Mouse (Mus musculus): ENCODE measurements around the gene Hacd4. TPM values are rescaled to one million over a fixed set of nuclear protein-coding genes. Genes with fewer than 3 reads are reported as not detected.

Gene Hacd4
- 1 to 10 TPM; 4.5 to 4.6 TPM for total RNA-seq (2021)
- long read RNA-seq, experiment 1, full-length matches to known transcripts = 3 of 4 reads
- long read RNA-seq, experiment 1, partial matches to known transcripts = 0 of 4 reads
- long read RNA-seq, experiment 1, other reads (novel, unspliced or antisense) = 1 of 4 reads
- long read RNA-seq, experiment 2, full-length matches to known transcripts = 2 of 3 reads
- long read RNA-seq, experiment 2, partial matches to known transcripts = 1 of 3 reads
- long read RNA-seq, experiment 2, other reads (novel, unspliced or antisense) = 0 of 3 reads

DNA sequence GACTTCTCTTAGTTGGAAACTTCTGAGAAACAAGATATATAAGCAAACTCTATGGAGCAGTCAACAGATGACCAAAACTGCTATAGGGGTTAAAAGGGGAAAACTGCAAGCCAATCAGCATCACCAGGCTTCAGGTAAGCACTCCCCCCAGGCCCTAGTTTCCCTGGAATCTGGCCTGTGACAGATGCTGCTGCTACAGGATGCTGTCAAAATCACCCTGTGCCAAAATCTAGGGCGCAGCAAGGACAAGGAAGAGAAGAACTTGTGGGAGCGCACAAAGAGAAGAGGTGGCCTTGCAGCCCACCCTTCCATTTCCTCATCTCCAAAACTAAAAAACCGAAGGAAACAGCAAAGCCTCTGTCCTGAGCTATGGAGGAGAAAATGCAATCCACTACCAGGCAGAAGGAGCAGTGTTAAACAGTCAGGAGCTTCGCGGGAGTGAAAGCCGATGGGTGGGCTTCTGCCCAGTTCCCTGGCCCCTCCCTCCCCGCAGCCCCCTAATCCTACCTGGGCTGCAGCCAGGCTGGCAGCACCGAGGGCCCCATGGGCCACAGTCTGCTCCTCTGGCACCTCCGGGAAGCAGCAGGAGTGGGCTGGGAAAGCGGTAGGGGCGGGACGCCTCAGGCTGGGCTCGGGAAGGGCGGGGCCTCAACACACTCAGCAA is at the start of gene Hacd4:
TSS of gene Hacd4 (minus strand) at position 603 of the 664 bp plus-strand sequence.
- peak; percentile 73 to 86 for DNase-seq

DNA sequence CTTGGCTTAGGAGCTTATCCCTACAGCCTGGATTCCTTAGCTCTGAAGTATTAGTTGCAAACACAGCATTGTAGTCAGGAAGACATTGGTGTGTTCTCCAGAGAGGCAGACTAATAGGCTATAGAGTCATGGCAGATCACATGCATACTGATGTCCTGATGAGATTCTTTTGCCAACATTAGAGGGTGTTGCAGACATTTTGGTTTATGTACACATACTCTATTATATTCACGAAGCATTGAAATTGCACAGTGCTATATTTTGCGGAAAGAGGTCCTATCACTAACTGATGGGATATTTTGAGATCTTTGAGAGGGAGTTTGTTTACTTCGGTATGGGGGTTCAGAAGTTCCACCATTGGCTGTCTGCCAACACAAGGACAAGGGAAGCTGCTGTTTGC is 49.4 kb upstream of the Hacd4 start:
- no peak for DNase-seq

DNA sequence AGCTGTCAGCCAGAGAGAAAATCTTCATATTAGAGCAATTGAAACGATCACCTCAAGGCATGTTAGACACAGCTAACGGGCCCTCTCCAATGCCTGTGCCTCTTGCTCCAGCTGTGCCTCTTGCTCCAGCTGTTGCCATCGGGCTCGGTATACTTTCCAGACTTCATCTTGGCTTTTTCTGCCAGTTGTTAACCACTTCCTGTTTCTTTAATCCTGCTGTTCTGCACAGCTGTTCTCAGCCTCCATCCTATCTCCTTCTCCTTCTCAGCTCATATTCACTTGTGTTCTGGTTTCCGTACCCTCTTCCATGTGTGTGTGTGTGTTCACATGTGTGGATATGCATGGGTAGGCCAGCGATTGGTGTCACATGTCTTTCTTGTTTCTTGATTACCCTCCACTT is 41.4 kb upstream of the Hacd4 start:
- DNase-seq = no peak

DNA sequence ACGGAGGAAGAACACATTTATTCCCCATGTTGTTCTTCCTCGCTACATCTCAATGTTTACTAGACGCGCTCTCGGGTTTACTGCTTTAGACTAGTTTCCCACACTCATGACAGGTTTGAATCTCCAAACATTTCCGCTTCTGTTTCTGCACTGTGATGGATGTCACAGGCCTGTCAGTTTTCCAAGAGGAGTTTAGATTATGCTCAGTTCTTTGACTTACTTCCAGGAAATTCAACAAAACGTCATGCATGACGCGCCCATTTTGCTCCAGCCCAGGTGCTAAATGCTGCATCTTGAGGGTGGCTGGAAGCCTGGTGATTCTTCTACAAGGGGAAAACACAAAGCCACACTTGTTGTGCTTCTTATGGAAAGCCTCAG is 40.1 kb upstream of the Hacd4 start:
- no peak for DNase-seq

DNA sequence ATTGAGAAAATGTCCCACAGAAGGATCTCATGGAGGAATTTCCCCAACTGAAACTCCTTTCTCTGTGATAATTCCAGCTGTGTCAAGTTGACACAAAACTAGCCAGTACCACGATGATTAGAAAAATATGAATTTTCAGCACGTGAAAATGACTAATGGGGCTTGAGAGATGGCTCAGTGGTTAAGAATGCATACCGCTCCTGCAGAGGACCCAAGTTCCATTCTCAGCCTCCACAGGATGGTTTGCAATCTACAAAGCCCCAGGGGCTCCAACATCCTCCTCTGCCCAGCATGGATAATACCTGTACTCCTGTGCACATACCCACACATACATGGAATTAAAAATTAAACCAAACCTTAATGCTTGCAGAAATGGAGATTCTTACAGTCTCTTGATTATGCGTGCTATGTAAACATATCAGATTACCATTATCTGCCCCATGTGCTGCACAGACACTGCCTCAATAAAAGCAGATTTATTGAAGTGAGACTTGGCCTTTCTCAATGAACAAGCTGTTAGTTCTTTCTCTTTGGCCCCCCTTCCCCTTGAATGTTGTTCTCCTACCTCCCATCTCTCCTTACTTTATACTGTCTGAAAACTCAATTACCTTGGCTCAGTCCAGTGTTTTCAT is 39.6 kb upstream of the Hacd4 start:
- no peak for DNase-seq

DNA sequence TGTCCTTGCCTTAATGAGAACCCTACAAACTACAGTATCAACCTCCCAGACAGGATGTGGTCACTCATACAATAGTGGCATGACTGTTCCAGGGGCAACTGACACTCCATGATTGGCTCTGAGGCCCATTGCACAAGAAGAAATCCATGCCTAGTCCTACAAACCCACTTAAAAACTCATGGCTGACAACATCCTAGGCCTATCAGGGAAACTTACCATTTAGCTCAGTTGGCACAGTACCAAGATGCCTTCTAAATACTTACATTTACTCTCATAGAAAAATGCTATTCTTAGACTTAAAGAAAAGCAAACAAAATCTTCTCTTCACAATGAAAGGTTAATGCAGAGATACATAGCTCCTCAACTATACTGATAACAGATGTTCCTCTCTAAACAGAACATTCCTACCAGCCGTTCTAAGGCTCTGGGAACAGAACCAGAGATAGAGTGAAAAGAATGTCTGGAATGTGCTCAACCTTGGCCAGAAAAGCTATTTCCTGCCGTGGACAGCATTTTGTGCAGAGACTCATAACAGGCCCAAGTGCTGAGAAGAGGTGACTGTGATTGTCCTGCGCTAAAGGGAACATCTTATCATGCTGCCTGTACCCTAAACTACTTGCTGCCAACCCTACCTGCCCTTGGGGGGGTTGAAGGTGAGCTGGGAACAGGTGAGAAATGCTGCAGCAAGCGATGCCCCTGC is 37.9 kb upstream of the Hacd4 start:
- DNase-seq = peak in 1 of 2 experiments; percentile 8

DNA sequence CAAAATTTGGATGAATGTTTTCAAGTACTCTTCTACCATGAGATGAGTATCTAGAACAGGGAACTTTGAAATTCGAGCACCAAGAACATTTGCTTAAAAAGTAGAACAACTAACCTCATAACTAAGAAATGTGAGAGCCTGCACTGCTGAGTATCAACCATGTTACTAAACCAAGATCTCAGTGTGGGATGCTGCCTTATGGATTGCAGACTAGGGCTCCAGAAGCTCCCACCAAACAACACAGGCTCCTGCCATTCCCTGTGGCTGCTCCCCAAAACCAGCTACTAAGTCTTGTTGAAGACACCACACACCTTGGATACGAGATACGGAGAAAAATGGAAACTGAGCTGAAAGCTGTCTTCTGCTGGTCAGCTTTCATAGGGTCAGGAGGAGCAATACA is 37.4 kb upstream of the Hacd4 start:
- DNase-seq = no peak

DNA sequence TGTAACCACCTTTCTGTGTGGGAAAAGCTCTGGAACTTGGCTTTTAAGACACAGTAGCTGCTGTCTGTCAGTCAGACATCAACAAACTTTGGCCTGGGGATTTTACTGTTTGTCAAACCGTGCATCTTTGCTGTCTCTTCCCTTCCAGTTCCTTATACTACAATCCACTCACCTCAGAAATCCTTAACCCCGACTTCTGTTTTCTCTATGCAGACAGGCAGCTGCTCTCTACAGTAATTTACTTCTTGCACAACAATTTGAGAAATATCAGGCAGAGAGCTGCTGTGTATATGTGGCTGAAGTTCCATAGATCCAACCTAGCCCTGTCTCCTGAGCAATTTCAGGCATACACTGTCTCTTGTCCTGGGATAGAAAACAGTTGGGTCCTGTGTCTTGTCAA is 32.8 kb upstream of the Hacd4 start:
- no peak for DNase-seq

DNA sequence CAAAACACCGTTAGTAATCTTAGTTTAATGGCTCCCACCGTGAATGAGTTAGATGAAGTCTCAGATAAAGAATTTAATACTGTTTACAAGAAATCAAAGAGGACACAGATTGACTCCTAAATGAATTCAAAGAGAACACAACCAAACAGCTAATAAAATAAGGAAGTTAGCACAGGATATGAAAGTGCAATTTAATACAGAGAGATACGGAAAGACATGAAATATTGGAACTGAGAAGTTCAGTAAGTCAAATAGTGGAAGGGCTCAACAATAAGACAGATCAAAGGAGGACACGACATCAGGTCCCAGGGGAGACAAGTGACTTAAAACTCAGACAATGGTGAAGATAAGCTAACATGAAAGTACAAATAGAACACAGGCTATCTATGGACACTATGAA is 25.8 kb upstream of the Hacd4 start:
- DNase-seq = no peak

DNA sequence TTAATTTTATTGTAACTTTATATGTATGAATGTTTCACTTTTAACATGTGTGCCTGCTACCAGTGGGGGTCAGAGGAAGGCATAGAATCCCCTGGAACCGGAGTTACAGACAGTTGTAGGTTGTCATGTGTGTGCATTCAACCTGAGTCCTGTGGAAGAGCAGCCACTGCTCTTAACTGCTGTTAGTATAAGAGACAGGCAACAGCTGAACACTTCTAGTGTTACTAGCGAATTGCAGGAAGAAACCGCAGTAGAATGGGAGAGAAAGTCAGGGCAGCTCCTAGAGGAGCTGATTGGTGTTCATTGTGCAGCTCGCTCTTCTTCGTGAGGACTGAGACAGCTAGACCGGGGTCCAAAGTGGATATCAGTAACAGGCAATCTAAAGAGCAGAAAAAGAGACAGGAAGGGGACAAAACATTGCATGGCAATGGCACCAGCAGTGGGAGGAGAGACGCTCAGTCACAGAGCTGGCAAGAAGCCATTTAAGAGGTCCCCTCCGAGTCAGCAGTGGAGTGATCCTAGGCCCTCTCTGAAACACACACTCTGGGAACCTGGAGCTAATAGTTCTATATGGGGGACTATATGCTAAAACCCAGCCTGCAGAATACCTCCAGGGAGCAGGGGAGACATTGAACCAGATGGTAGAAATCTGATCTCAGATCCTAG is 24.4 kb upstream of the Hacd4 start:
- no peak for DNase-seq

DNA sequence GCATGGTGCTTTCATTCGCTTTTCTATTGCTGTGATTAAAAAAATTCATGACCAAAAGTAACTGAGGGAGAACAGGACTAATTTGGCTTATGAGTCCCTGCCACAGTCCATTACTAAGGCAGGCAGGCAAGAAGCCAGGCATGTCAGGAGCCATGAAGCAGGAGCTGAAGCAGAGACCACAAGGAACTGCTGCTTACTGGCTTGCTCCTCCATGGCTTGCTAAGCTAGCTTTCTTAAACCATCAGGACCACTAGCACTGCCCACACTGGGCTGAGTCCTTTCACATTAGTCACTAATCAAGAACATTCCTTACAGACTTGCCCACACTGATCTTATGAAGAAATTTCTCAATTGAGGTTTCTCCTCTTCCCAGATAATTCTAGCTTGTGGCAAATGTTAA is 23.8 kb upstream of the Hacd4 start:
- DNase-seq = no peak

DNA sequence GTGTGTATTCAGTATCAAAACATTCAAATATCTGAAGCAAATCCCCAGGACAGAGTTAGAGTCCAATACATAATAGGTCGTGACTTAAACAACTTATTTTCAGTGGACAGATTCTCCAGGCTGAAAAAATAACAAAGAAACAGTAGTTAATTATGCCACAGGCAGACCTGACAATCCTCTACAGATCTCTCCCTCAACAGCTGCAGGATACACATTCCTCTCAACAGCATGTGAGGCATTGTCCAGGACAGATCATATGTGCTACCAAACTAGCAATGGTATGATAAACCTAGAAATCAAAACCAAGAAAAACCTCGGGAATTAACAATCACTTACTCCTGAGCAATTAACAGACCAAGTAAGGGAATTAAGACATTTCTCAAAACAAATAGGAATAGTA is 22.6 kb upstream of the Hacd4 start:
- no peak for DNase-seq

DNA sequence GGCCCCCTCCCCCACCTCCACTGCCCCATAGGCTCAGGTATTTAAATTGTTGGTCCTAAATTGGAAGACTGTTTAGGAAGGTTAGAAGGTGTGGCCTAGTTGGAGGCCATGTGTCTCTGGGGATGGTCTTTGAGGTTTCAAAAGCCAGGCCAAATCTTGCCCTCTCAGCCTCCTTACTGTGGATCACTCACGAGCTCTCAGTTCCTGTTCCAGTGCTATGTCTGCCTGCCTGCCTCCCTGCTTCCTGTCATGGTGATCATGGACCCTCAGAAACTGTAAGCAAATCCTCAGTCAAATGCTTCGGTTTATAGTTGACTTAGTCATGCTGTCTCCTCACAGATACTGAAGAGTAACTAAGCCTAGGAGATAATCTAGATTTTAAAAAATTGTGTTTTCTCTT is 19.9 kb upstream of the Hacd4 start:
- DNase-seq = no peak

DNA sequence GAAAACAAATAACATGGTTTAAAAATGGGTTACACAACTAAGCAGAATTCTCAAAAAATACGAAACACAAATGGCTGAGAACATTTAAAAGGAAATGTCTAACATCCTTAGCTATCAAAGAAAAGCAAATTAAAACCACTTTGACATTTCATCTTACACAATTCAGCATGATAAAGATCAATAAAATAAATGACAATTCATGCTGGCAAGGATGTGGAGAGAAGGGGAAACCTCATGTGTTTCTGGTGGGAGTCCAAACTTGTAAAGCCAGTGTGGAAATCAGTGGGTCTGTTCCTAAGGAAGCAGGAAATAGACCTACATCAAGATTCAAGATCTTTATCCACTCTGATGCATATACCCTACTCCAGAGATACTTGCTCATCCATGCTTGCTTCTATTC is 19.4 kb upstream of the Hacd4 start:
- DNase-seq = no peak

DNA sequence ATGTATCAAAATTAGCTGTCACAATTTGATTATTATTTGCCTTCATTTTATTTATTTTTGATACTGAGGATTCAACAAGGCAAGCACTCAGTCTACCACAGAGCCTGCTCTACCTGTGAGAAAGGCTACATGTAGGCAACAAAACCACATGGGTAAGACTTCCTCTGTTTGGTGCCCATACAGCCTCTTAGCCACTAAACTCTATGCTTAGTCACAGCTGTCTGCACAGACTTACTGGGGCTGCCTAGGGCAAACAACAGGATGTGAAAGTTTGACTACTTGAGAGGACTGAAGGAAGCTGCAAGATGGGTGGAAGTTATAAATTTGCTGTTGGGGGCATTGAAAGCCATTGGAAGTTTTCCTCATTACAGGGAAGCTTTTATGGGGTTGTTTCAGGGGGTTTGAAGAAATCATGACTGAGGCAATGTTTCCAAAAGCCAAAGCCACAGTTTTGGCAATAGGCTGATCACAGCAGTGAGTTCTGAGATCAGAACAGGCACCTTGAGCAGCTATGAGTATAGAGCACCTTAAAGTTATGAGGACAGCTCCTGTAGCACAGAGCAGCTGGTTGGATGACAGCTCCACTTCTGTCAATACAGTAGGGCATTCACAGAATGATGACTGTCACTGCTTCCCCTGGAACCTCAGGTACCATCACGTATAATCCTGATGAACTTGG is 11.5 kb upstream of the Hacd4 start:
- DNase-seq = no peak

DNA sequence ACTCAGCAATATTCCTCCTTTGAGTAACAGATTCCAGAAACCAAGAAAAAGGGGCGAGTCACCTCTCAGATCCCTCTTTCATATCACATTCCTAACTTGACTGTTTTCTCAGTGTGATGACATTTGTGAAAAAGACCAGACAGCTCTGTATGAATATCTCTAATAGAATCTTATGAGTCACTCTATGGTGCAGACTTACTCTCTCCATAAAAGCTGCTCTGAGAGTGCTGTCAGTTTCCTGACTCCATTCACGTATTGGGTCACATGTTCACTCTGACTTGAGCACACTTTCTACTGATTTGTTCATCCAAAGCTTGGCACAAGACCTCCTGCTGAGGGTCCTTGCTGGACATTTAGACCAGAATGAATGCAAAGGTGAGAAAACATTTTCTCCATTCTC is 10.2 kb upstream of the Hacd4 start:
- no peak for DNase-seq

DNA sequence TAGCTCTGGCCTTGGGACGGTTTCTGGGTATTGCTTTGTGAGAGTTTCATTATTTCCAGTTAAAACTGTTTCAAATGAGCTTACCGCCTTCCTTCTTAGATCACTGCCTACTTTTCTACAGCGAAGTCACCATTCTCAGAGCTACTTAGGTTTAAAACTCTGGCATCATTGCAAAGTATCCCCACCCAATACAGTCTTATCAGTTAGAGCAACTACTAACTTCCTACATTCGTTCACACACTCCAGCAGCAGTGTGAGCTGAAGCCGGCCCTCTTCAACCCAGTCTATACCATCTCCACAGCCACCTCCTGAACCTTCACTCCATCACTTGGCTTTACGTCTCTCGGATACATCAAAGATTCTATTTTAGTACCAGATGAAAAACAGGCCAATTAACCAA is 2.1 kb upstream of the Hacd4 start:
- DNase-seq = no peak

DNA sequence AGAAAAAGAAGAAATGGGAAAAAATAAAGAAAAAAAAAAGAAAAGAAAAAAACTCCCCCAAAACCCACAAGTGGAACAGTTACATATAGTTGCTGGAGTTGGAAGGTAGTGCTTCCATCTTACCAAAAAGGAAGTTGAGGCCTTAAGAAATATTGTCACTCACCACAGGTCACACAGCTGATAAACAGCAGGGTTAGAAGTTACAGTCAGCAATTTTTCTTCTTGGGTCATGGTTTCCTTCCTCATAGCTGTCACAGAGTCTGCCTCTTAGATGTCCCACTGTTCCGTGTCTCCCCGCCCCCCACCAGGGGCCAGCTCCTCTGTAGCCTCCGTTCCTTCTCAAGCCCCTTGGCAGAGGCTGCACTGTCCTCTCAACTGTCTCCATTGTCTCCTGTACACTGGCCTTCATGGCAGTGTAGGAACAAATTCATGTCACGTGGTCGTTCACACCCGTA is 968 bp upstream of the Hacd4 start:
- DNase-seq = peak in 1 of 2 experiments; percentile 14

DNA sequence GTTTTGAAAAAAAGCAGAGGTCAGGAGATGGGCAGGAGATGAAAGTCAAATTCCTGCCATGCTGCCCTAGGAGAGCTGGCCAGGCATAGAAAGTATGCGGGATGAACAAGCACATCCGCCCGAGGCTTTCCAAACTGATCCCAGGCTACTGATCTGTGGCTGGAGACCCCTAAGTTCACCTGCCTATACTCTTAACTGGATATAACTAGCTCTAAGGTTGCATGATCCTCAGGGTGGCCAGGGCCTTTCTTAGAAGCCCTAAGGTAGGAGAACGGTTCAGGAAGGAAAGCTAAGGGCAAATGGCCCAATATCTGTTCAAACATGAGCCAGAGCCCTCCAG is 232 bp upstream of the Hacd4 start:
- no peak for DNase-seq

DNA sequence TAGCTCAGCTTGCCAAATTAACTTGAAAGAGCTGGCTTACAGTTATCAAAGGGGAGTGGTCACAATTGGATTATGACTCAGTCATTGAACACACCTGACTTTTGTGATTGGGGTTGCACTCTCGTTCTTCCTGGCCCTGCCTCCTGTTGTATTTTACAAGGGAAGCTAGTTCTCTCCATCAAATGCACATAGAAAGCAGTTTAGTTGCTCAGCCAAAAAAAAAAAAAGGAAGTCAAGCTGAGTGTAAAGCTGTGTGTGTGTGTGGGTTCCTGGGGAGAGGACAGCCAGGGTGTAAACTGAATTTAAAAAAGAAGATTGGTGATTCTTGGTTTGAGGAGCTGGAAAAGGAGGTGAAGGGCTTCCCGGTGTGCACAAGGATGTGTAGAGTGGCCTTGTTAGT is 811 bp downstream of the Hacd4 start:
- DNase-seq = no peak

DNA sequence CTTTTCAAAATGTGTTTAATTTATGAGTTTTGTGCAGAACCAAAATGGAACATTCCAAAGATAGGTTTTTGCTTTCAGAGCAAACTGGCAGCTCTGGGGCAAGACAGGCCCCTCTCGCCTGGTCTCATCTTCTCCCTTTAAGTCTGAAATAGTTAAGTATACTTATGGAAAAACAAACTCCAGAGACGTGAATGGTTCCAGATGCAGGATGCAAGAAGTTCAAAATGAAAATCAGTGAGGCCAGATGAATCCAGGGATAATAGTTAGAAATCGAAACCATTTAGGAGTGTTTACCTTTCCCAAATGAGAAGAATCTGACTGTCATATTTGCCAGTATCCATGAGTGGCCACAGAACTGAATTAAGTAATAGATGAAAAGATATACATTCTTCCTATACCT is 1.6 kb downstream of the Hacd4 start:
- DNase-seq = no peak

DNA sequence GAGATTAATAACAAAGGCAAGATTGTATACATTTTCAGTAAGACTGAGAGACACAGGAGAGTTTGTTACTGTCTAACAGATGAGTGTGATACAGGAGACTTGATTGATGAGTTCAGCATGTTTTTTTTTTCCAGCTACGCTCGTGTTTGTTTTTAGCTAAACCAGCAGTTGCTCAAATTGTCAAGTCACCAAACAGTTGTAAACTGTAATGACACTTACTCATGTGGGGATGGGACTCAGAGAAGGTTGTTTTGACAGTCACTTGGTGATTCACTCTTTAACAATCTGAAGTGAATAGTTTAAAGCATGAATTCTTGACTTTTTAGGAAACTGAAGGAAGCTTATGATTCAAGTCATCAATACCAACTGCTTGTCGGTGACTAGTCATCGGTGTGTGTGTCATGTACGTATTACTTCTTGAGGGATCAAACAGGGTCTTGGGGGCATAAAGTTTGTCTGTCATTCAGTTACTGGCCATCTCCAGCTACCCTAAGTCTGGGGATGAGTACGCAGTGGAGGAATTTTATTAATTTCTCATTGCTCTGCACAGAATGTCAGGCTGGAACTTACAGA is 2.0 kb downstream of the Hacd4 start:
- no peak for DNase-seq
